ENCODE assay signal across 19 mouse cellular contexts in genomic region chr15:80440195-80440594, GRCm38 (mm10).
DNase-seq lines count a peak whose midpoint lies in the region; ATAC-seq and TF ChIP-seq lines count a peak whose summit lies in the region.
"Had no signal": no experiment of that assay in that cellular context is flagged by ENCODE, and none has a peak within 500 bp of the region (broad histone marks: within the 10 kb centered on the region; RNA-seq: fewer than 3 reads in every experiment).

No protein-coding gene starts in this region.

- no peaks in the 10 kb centered on the region for H3K27me3 ChIP-seq in MEL (ENCODE audit: control insufficient read depth in 1 of 2, insufficient read depth in 2 of 2, low read length in 2 of 2)
- H3K27me3 ChIP-seq: embryonic facial prominence, embryonic 12.5 days; Patski had no signal

- no peak for TF ChIP-seq RAD21 in MEL (IDR thresholded peaks at IDR 0.05; ENCODE audit: low read depth, low read length)

- peak; percentile 53 for DNase-seq in MEL (ENCODE audit: low read depth, low spot score)
- no peak for DNase-seq in cerebellum, postnatal 25 days
- DNase-seq in left cerebral cortex, postnatal 25 days (ENCODE audit: low spot score in 2 of 2), result no peak
- no peak for DNase-seq in lung, adult 18-20 months
- DNase-seq: adrenal gland, adult 8-10 months; adrenal gland, postnatal 14 days; adrenal gland, postnatal 36 days; cerebellum, adult 11-12 months; cerebellum, adult 8-10 months; cerebellum, adult 9-11 months; cerebellum, postnatal 14 days had no signal

- no peak overlapping the region for H3K4me3 ChIP-seq in MEL (ENCODE audit: control insufficient read depth in 1 of 2, insufficient read depth in 1 of 2, low read depth in 2 of 2, low read length in 2 of 2)
- H3K4me3 ChIP-seq: embryonic facial prominence, embryonic 10.5 days; embryonic facial prominence, embryonic 12.5 days had no signal

- no peaks in the 10 kb centered on the region for H3K36me3 ChIP-seq in MEL (ENCODE audit: control insufficient read depth in 1 of 2, insufficient read depth in 2 of 2, low read length in 2 of 2)
- H3K36me3 ChIP-seq: embryonic facial prominence, embryonic 10.5 days; embryonic facial prominence, embryonic 12.5 days had no signal

- no peak overlapping the region for H3K9ac ChIP-seq in MEL (ENCODE audit: control insufficient read depth, low read depth, low read length, poor library complexity, severe bottlenecking)
- H3K9ac ChIP-seq: embryonic facial prominence, embryonic 12.5 days had no signal

- peak; percentile 54 for ATAC-seq in common myeloid progenitor, adult 5-6 weeks (replicated peaks; ENCODE audit: low read depth, poor library complexity, severe bottlenecking)
- peak; percentile 62 for ATAC-seq in megakaryocyte-erythroid progenitor cell, adult 5-6 weeks (replicated peaks; ENCODE audit: low FRiP score, low TSS enrichment, poor library complexity, severe bottlenecking)
- ATAC-seq: activated CD4-positive, CD25-positive, alpha-beta regulatory T cell, adult 4 months; forebrain, embryonic 14.5 days; forebrain, embryonic 16.5 days; Patski had no signal

- no peak for TF ChIP-seq CTCF in MEL (IDR thresholded peaks at IDR 0.05 in 2 of 3, conservative IDR thresholded peaks at IDR 0.05 in 1 of 3; ENCODE audit: control insufficient read depth in 1 of 3, insufficient read depth in 1 of 3, low read depth in 2 of 3, low read length in 3 of 3, poor library complexity in 1 of 3, severe bottlenecking in 1 of 3)

- TF ChIP-seq POLR2A in MEL (IDR thresholded peaks at IDR 0.05; ENCODE audit: control insufficient read depth in 1 of 2, insufficient read depth in 1 of 2, low read depth in 1 of 2, low read length in 2 of 2, poor library complexity in 1 of 2), result no peak

- intact Hi-C loops in left cerebral cortex, postnatal 25 days (cut with DNase I), result no loop called here

- H3K9me3 ChIP-seq in MEL (replicated peaks; ENCODE audit: insufficient read depth, low read length), result no peaks in the 10 kb centered on the region
- H3K9me3 ChIP-seq: embryonic facial prominence, embryonic 10.5 days; embryonic facial prominence, embryonic 12.5 days had no signal

- peaks cover 0 to 3% of the 10 kb centered on the region in 2 experiments; a peak in 1 of 4 replicates for H3K4me1 ChIP-seq in MEL (ENCODE audit: control insufficient read depth in 1 of 2, insufficient read depth in 2 of 2, low read length in 2 of 2)

- H3K79me2 ChIP-seq in MEL (ENCODE audit: control insufficient read depth, insufficient read depth, low read length, poor library complexity), result no peaks in the 10 kb centered on the region

- peak; percentile 37 to 57; a peak in 3 of 4 replicates for TF ChIP-seq EP300 in MEL (IDR thresholded peaks at IDR 0.05; ENCODE audit: low read depth in 1 of 2, low read length in 2 of 2)

- H3K27ac ChIP-seq in MEL (ENCODE audit: control insufficient read depth, low read depth, low read length), result no peak overlapping the region
- H3K27ac ChIP-seq: embryonic facial prominence, embryonic 10.5 days; embryonic facial prominence, embryonic 12.5 days had no signal

TF ChIP-seq in MEL, 35 proteins besides CTCF, POLR2A, EP300 and RAD21:
- TF ChIP-seq ETS1 (IDR thresholded peaks at IDR 0.05; ENCODE audit: low read depth, low read length) (peak; percentile 43; the same call in 1 of the 2 replicates), TBP (IDR thresholded peaks at IDR 0.05; ENCODE audit: low read depth, low read length) (peak; percentile 92), RCOR1 (IDR thresholded peaks at IDR 0.05; ENCODE audit: low read depth, low read length) (peak; percentile 71; the same call in 1 of the 2 replicates), TCF12 (IDR thresholded peaks at IDR 0.05; ENCODE audit: low read depth, low read length) (peak; percentile 68), TAL1 (IDR thresholded peaks at IDR 0.05; ENCODE audit: low read length) (peak; percentile 65), JUND (IDR thresholded peaks at IDR 0.05; ENCODE audit: low read depth, low read length) (no peak), MYC (IDR thresholded peaks at IDR 0.05; ENCODE audit: low read depth, low read length) (no peak), GATA1 (IDR thresholded peaks at IDR 0.05; ENCODE audit: low read depth, low read length) (peak; percentile 70)
